Mouse (Mus musculus) stomach, embryonic 16.5 days (tissue): ENCODE results near the gene Gm47955. TPM values are rescaled to one million over a fixed set of nuclear protein-coding genes. Genes with fewer than 3 reads are reported as not detected.
"Not testable (repeated sequence)": the region's sequence is repeated elsewhere in the genome, so short reads cannot be mapped to it uniquely, and the experiment has no call there.

ENCODE experiments used
- ATAC-seq: fragments of 200-750 bp; cut with Nextera tagmentation; 2 replicates; pipeline ENCODE4 v1.8.0; 2017; ENCODE audit warnings: moderate number of reproducible peaks, moderate TSS enrichment; ENCODE audit not compliant: insufficient read depth, low FRiP score
- H3K27ac ChIP-seq: fragments of 300-500 bp; sonication (generic); 2 replicates; pipeline ENCODE4 v1.5.1; 2014; ENCODE audit warnings: low read length
- H3K27me3 ChIP-seq: fragments of 300-500 bp; sonication (generic); 2 replicates; pipeline ENCODE4 v1.6.1; 2014; ENCODE audit warnings: low read length, control low read depth, mixed read lengths; ENCODE audit not compliant: control insufficient read depth, insufficient read depth
- H3K36me3 ChIP-seq: fragments of 300-500 bp; sonication (generic); 2 replicates; pipeline ENCODE4 v1.6.1; 2014; ENCODE audit warnings: low read length; ENCODE audit not compliant: control insufficient read depth, insufficient read depth
- H3K4me1 ChIP-seq: fragments of 300-500 bp; sonication (generic); 2 replicates; pipeline ENCODE4 v1.6.1; 2014; ENCODE audit warnings: low read length, control low read depth, mixed read lengths; ENCODE audit not compliant: control insufficient read depth, insufficient read depth
- H3K4me2 ChIP-seq: fragments of 300-500 bp; sonication (generic); 2 replicates; pipeline ENCODE4 v1.6.1; 2014; ENCODE audit warnings: low read depth, low read length, mixed read lengths
- H3K4me3 ChIP-seq: fragments of 300-500 bp; sonication (generic); replicated peaks from 2 replicates; pipeline ENCODE4 v1.5.1; 2014; ENCODE audit warnings: mild to moderate bottlenecking, low read length
- H3K9ac ChIP-seq: fragments of 300-500 bp; sonication (generic); 2 replicates; pipeline ENCODE4 v1.6.1; 2014; ENCODE audit warnings: low read length
- H3K9me3 ChIP-seq: fragments of 300-500 bp; sonication (generic); replicated peaks from 2 replicates; pipeline ENCODE4 v1.6.1; 2016; ENCODE audit warnings: low read length, control low read depth; ENCODE audit not compliant: control insufficient read depth
- WGBS: fragments of 180-500 bp; shearing (Covaris S2); extraction: QIAGEN DNeasy Blood & Tissue Kit; methylation state at CpG from one replicate; pipeline ENCODE4 v1.1.7; 2014; 5-methylcytosine and 5-hydroxymethylcytosine counted together
- polyA plus RNA-seq: library from polyadenylated mRNA; unstranded; fragments of >200 nt; fragmentation: Nextera tagmentation; extraction: Ambion mirVana; gene quantifications from 2 replicates; pipeline ENCODE4 v1.2.1, GENCODE M21; 2015

The Gm47955 gene
- polyA plus RNA-seq, 1 experiment from 2014 or later = not detected

DNA sequence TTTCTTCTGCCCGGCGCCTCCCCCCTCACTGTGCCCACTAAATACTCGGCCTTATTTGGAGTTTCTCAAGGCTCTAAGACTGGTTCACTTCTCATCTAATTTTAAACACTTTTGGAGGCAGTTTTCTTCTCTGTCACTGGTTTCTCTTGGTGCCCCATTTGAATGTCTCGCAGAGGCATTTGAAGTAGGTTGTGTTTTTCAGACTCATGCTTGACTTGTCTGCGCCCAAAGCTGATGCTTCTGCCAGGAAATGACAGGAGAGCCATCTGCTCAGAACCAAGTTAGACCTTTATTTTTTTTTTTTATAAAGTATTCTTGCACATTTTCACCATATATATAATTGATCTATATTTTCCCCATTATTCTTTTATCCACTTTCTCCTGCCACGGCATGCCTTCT, 26.7 kb downstream of the Gm47955 start:
- 89% methylated on average over 6 of the region's 6 CpGs for WGBS
- no peaks in the 10 kb centered on the region for H3K4me1 ChIP-seq

DNA sequence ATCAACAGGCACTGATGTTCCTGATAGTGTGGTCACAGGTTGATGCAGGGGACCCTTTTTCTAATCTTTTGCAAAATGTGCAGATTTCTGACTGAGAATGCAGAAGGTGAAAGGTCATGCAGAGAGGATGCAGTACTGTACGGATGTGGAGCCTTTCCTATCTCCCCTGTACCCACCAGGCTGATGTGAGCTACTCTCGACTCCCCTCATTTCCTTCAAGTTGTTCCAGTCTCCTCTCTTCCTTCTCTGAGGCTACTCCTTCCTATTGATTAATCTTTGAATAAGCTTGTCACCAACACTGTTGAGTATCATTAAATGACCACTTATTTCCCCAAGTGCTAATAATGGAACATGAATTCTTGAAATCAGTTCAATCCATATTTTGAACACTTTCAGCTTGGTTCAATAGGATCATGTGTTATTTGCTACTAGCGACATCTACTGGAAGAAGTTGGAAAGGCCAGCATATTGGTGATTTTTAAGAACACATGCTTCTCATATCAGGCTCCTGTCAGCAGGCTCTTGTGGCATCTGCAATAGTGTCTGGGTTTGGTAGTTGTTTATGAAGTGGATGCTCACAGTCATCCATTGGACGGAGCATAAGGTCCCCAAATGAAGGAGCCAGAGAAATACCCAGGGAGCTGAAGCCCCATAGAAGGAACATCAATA, 27.6 kb downstream of the Gm47955 start:
- Histone ChIP-seq H3K9ac (no peak overlapping the region), H3K4me3 (no peak overlapping the region), H3K27me3 (no peaks in the 10 kb centered on the region), H3K27ac (no peak overlapping the region), H3K9me3 (peaks cover 6% of the 10 kb centered on the region; the same call in 1 of the 2 replicates), H3K4me2 (no peak overlapping the region), H3K36me3 (no peaks in the 10 kb centered on the region), H3K4me1 (no peaks in the 10 kb centered on the region)
- no peak for ATAC-seq
- WGBS = 26% methylated on average over 4 of the region's 4 CpGs

More for the DNA sequence above, 26.7 kb downstream of the Gm47955 start:
- Histone ChIP-seq H3K4me3 (no peak overlapping the region), H3K9me3 (peaks cover 6% of the 10 kb centered on the region; the same call in 1 of the 2 replicates), H3K4me2 (no peak overlapping the region), H3K27me3 (no peaks in the 10 kb centered on the region), H3K27ac (no peak overlapping the region), H3K36me3 (no peaks in the 10 kb centered on the region), H3K9ac (no peak overlapping the region)
- ATAC-seq = no peak

DNA sequence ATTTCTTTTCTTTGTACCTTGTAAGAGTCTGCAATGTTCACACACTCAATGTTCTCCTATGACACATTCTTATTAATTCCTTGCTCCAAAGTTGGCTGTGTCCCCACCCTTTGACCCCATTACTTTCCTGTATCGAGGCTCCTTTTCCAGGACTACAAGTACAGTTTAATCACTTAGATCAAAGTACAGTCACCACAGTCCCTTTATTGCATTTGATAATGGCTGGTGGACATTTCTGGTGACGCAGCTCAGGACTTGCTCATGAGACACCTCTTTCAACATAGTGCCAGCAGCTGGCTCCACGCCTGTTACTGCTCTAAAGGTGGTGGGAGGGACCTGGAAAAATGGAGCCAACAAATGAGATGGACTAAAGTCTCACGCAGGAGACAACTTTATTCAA, 31.0 kb downstream of the Gm47955 start:
- peak; percentile 74 for ATAC-seq
- H3K4me3 ChIP-seq = no peak overlapping the region
- no peaks in the 10 kb centered on the region for H3K27me3 ChIP-seq
- H3K4me2 ChIP-seq = no peak overlapping the region
- no peaks in the 10 kb centered on the region for H3K9me3 ChIP-seq
- 50% methylated on average over 4 of the region's 4 CpGs for WGBS
- H3K9ac ChIP-seq = no peak overlapping the region
- no peaks in the 10 kb centered on the region for H3K36me3 ChIP-seq
- H3K4me1 ChIP-seq = no peaks in the 10 kb centered on the region
- no peak overlapping the region for H3K27ac ChIP-seq

DNA sequence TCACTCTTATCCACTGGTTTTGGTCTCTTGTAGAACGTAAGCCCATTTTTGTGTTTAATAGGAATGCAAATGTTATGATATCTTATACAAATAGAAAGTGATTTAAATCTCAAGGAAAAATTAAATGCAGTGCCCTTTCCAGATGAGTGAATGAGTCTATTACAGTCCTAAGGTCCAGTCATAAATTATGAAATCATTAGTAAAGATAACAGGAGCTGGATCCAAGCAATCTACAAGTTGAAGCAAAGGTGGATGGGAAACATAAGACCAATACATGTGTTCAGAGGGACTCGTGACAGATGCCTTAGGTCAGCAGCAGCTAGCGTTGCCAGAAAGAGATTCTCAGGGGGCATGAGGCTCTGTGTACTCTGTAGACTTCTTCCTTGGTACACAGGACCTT, 31.5 kb downstream of the Gm47955 start:
- WGBS = 66% methylated on average over 3 of the region's 3 CpGs
- ATAC-seq = no peak
- H3K27ac ChIP-seq = no peak overlapping the region

DNA sequence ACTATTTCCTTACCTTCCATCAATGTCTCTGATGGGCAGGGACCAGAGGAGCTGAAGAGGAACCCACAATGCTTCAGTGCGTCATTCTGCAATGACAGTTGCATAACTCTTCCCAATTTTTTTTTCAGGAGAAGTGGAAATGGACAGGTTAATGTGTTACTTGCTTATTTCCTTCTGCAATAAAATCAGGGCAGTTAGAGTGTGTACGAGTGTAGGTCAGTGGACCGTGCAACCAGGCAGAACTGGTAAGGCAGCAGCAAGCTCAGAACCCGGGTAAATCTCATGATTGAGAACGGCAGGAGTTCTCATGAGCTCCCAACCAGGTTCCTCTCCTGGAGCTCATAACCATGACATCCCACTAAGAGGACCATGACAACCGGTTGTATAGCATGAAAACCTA, 32.0 kb downstream of the Gm47955 start:
- no peaks in the 10 kb centered on the region for H3K9me3 ChIP-seq
- no peak overlapping the region for H3K4me3 ChIP-seq
- H3K27me3 ChIP-seq = no peaks in the 10 kb centered on the region
- H3K27ac ChIP-seq = no peak overlapping the region
- H3K36me3 ChIP-seq = no peaks in the 10 kb centered on the region
- WGBS = 89% methylated on average over 6 of the region's 6 CpGs
- ATAC-seq = no peak
- no peak overlapping the region for H3K4me2 ChIP-seq
- no peaks in the 10 kb centered on the region for H3K4me1 ChIP-seq
- no peak overlapping the region for H3K9ac ChIP-seq

More for the DNA sequence above, 31.5 kb downstream of the Gm47955 start:
- H3K9me3 ChIP-seq = no peaks in the 10 kb centered on the region
- H3K4me2 ChIP-seq = no peak overlapping the region
- H3K27me3 ChIP-seq = no peaks in the 10 kb centered on the region
- no peak overlapping the region for H3K9ac ChIP-seq
- H3K4me3 ChIP-seq = no peak overlapping the region
- H3K36me3 ChIP-seq = no peaks in the 10 kb centered on the region
- H3K4me1 ChIP-seq = no peaks in the 10 kb centered on the region

DNA sequence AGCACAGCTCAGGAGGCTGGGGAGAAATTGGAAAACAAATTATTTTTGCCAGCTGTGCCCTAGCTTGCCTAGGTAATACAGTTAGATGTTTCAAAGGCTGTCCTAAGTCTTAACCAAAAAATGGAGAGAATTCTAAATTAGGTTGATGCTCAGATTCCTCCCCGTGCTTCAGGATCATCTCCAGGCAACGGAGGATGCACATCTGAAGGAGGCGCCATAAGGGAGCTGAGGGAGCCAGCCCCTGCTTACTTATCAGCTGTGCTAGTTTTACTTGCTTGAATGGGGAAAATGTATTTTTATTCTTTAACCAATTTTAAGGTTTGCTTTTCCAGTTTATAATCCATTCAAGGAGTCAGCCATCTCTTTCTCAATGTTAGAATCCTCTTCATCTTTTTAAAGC, 33.9 kb downstream of the Gm47955 start:
- no peaks in the 10 kb centered on the region for H3K9me3 ChIP-seq
- no peak for ATAC-seq
- H3K36me3 ChIP-seq = no peaks in the 10 kb centered on the region
- H3K4me1 ChIP-seq = no peaks in the 10 kb centered on the region
- no peaks in the 10 kb centered on the region for H3K27me3 ChIP-seq
- no peak overlapping the region for H3K4me2 ChIP-seq
- WGBS = 80% methylated on average over 3 of the region's 3 CpGs
- no peak overlapping the region for H3K9ac ChIP-seq
- no peak overlapping the region for H3K27ac ChIP-seq
- H3K4me3 ChIP-seq = no peak overlapping the region

DNA sequence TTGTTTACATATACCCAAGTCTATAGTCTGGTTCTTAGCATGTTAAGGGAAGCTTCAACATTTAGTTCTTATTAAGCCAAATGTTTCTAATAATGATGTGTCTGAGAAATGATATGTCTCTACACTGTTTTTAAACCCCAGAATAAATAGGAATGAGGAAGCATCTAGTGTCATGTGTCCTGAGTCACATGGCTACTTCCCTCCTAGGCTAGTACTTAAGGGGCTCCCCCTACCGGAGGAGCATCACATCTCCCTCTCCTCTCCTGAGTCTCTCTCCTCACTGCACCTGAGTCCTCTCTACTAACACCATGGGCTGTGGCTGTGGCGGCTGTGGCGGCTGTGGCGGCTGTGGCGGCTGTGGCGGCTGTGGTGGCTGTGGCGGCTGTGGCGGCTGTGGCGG, 40.2 kb downstream of the Gm47955 start, which contains the start of gene Gm47959:
Gm47959 (plus strand) TSS at position 243 of the 400 bp plus-strand sequence.
- ATAC-seq, H3K4me2 ChIP-seq, H3K9ac ChIP-seq, H3K27ac ChIP-seq, H3K27me3 ChIP-seq, H3K4me3 ChIP-seq, H3K36me3 ChIP-seq, H3K4me1 ChIP-seq, H3K9me3 ChIP-seq: not testable (repeated sequence)
- 97% methylated on average over 5 of the region's 9 CpGs for WGBS

DNA sequence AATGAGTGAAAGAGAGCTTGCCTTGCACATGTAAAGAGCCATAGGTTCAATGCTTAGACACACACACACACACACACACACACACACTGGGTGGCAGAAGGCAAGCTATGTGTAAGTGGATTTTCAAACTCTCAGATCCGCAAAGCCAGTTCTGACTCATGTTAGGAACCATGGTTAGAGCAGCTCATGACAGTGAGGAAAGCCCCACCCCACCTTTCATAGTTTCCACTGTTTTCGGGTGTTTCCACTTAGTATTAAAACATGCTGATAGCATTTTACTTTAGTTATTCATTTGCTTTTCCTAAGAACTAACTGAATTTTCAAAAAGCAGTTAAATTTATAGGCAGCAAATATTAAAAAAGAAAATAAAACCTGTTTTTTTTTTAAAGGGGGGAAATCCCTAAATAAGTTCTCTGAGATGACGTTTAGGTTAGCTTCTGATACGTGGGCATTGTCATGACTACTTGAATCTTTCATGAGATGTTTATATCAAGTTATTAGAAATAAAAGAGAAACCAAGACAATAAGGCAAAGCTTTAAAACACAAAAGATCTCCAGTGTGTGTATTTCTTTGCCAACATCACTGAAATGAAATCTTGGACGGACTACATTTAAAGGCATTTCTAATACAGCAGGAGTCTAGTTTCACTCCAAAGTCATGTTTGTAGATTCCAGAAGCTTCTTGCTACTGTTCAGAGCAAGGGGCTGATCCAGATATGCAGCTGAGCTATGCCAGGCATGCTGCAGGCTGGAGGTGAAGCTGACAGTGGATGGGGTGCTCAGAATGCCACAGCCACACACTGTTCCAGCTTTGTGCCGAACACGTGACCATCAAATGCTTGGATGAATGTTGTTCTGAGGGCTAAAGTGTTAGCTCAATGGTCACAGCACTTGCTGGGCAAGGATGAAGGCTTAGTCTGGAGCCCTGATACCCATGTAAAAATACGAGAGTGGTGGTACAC, 46.4 kb downstream of the Gm47955 start:
- Histone ChIP-seq H3K27ac (no peak overlapping the region), H3K9ac (no peak overlapping the region), H3K4me1 (no peaks in the 10 kb centered on the region), H3K36me3 (no peaks in the 10 kb centered on the region), H3K4me3 (no peak overlapping the region), H3K4me2 (no peak overlapping the region), H3K9me3 (no peaks in the 10 kb centered on the region), H3K27me3 (no peaks in the 10 kb centered on the region)
- ATAC-seq = no peak
- WGBS = 68% methylated on average over 8 of the region's 8 CpGs

DNA sequence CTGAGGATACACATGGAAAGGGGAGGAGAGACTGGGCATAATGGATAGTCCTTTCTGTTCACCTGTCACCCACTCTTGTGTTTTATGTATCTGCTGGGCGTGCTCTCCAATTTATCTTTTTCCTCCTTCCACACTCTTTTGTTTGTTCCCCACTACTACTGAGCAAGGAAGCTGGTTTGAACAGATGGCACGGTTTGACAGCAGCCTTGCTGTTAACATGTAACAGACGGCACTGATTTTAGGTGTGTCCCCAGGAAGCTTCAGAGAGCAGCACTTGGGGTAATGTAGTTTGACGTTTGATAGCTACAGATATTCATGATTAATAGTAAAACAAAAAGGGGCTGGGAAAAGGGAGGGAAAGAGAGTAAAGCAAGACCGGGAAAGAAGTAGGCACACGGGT, 47.4 kb downstream of the Gm47955 start:
- H3K4me1 ChIP-seq = no peaks in the 10 kb centered on the region
- no peaks in the 10 kb centered on the region for H3K27me3 ChIP-seq
- H3K27ac ChIP-seq = no peak overlapping the region
- no peak for ATAC-seq
- H3K36me3 ChIP-seq = no peaks in the 10 kb centered on the region
- H3K9me3 ChIP-seq = no peaks in the 10 kb centered on the region
- H3K9ac ChIP-seq = no peak overlapping the region
- no peak overlapping the region for H3K4me3 ChIP-seq
- no peak overlapping the region for H3K4me2 ChIP-seq
- 42% methylated on average over 6 of the region's 6 CpGs for WGBS
